Mouse (Mus musculus): ENCODE data around the gene Ablim2.

Ablim2 gene

DNA sequence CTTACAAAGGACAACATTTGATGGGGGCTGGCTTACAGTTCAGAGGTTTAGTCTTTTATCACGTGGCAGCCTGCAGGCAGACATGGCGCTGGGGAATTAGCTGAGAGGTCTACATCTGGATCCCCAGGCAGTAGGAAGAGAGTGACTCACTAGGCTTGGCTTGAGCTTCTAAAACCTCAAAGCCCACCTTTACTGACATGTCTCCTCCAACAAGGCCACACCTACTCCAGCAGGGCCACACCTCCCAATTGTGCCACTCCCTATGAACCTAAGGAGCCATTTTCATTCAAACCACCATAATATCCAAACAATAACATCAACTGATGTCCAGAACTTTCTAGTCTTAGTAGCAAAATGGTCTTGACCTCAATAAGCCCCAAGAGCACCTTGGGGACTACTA lies 12.6 kb downstream of the Ablim2 start:
- no peak for DNase-seq (ENCODE audit: low spot score in 2 of 2)

GRCm38 (mm10) chr5:35770891-35771663 lies 13.4 kb downstream of the Ablim2 start:
- DNase-seq (ENCODE audit: low spot score in 2 of 2): no peak

DNA sequence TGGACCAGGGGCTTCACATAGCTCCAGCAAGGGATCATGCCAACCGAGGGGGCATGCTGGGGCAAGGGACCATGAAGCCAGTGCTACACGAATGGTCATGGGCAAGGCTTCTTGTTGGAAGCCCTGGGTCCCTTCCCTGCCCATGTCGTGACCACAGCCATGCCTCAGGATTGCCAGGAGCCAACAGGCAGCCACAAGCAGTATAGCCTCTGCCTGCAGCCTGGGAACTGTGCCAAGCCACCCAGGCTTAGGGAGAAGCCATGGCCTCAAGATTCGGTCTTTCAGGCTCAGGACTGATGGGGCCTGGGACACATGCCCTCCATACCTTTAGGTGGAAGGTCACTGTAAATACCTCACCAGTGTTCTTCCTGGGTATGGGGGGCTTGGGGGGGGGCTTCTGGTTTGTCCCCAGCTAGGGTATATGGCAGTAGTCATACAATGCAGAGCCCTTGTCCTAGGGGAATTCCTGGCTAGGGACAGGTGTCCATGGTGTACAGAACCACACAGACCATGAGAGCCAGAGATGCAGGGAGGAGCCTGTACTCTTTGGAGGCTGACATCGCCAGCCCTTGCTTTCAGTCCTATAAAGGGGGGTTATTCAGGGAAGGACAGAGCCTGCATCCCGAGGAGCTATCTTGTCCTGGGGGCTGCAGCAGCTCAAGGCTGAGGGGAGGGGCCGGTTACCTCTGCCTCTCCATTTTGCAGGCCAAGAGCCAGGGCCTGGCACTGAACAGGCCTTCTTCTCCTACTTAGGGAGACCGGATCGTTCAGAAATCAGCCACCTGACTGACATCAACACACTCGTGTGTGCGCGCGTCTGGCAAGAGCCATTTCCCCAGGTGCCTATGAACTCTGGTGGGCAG lies 15.8 kb downstream of the Ablim2 start:
- no peak for DNase-seq (ENCODE audit: low spot score in 2 of 2)

- DNase-seq (ENCODE audit: low spot score in 2 of 2): no peak
Observed at GRCm38 (mm10) chr5:35774137-35774424, 16.4 kb downstream of the Ablim2 start.

GRCm38 (mm10) chr5:35781116-35781515 lies 23.4 kb downstream of the Ablim2 start:
- DNase-seq (ENCODE audit: low spot score in 2 of 2): no peak

DNA sequence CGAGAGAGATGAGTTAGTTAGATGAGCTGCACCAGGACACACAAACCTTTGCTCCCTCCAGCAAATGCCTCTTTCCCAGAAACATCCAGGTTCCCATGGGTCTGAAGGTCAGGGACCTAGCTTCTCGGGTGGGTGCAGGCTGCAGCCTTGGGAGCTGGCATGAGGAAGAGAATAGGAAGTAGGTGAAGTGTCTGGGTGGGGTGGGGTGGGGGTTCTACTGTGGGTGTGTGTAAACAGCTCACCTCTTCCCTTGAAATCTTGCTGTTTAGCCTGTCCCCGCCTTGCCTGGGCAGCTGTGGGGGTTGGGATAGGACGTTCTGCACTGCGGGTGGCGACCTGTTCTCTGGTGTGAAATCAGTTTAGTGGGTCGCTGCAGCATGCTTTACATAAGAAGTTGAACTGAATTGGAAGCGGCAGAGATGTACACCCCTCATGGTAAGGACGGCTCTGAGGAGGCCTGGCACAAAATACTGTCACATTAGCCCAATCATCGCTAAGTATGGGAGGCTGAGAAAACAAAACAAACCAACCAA lies 25.0 kb downstream of the Ablim2 start:
- no peak for DNase-seq (ENCODE audit: low spot score in 2 of 2)

- DNase-seq (ENCODE audit: low spot score in 2 of 2): no peak
Observed at GRCm38 (mm10) chr5:35785853-35786252, 28.2 kb downstream of the Ablim2 start.

DNA sequence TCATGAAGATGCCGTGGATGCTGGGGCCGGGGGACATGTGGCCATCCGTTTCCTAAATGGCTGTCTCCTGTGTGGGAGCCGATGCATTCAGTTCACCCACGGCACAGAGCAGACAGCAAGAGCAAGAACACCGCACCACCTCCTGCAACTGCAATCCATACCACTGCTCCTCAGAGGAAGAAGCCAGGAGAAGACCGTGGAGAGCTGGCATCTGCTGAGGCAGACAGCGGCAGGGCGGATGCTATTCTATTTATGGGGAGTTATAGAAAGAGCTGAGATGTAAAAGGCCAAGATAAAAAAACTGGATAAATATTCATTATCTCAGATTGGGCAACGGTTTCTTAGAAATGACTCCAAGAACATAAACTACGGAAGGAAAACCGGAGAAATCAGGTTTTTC lies 30.2 kb downstream of the Ablim2 start:
- peak in 1 of 2 experiments; percentile 58 for DNase-seq (ENCODE audit: low spot score in 2 of 2)

DNA sequence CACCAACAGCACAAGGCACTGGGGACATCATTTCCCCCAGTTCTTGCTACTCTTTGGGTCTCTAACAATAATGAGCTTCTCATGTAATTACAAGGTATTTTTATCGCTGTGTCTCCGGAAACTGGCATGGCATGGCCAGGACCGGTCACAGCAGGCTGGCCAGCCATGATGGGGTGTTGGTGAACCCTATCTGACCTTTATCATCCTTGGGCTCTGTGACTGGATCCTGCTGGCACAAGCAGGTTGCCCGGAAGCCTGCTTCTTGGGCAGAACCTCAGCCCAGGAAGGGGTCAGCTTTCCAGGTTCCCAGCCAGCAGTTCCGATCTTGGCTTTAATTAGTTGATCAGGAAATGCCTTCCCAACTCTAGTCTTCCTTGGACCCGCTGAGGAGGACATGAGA lies 31.0 kb downstream of the Ablim2 start:
- no peak for DNase-seq (ENCODE audit: low spot score in 2 of 2)

DNA sequence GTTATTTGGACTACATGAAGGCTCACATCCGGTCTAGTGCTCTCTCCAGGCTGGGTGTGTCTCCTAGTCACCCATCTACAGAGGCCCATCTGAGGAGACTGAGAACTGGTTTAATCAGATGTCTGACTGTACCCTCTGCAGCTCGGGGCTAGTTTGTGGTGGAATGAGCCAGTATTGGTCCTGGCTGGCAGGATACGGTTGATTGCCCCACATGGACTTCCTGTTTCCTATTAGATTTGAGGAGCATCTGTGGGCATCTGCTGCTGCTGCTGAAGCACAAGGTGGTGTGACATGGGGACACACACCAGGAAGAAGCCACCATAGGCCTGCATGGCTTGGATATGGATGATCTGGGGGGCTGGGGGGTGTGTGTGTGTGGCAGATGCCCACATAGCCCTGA lies 32.0 kb downstream of the Ablim2 start:
- no peak for DNase-seq (ENCODE audit: low spot score in 2 of 2)

GRCm38 (mm10) chr5:35790387-35791065 lies 32.8 kb downstream of the Ablim2 start:
- no peak for DNase-seq (ENCODE audit: low spot score in 2 of 2)

GRCm38 (mm10) chr5:35793971-35794370 lies 36.3 kb downstream of the Ablim2 start:
- DNase-seq (ENCODE audit: low spot score in 2 of 2): no peak

DNA sequence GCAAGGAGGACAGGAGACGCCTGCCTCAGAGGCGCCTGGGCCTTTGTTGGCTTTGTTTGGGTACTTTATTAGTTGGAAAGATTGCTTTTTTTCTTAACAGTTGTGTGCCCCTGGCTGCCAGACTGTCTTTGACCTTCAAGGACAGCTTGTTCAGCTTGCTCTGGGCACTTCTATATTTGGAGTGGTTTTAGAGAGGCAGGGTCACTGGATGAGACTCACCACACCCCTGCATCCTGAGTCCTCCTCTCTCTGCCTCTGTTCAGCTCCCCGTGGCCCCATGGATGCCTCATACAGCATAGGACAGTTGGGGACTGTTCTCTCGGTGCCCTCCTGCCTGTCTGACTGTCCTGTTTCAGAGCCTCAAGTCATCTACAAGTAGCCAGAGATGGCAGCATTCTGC lies 37.3 kb downstream of the Ablim2 start:
- no peak for DNase-seq (ENCODE audit: low spot score in 2 of 2)

- DNase-seq (ENCODE audit: low spot score in 2 of 2): peak; percentile 49 to 51
Observed at GRCm38 (mm10) chr5:35795481-35796048, 37.9 kb downstream of the Ablim2 start.

DNA sequence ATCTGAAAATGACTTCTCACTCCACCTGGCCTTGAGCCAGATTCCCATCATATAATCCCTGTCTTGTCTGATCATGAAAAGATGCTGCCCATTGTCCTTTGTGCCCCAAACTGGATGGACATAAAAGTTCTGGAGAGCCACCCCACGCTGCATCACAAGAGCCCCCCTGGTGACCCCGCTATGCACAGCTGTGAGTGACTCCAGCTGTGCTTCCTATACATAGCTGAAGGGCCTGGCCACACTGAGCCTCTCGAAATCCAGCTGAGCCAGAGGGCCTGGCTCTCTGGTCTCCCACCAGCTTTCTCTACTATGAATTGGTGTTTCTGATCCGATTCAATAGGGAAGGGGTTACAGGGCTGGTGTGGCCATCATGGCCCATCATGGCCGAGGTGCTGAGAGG lies 38.5 kb downstream of the Ablim2 start:
- no peak for DNase-seq (ENCODE audit: low spot score in 2 of 2)

GRCm38 (mm10) chr5:35799090-35799489 lies 41.4 kb downstream of the Ablim2 start:
- no peak for DNase-seq (ENCODE audit: low spot score in 2 of 2)

DNA sequence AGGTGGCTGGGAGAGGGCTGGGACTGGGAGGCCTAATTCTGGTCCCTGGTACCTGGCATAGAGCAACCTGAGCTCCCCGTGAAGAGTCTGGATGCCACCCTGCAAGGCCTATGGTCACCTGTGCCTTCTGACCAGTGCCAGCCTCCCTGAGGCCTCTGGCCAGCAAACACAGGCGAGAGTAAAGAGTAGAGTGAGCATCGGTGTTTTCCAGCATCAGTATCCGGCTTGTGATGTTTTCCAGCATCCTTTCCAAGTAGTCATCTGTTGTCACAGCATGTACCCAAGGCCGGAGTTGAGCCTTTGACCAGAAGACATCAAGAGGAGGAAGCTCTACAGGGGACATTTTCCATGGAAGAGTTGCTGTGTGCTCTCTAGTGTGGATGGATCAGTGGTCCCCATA lies 45.7 kb downstream of the Ablim2 start:
- DNase-seq (ENCODE audit: low spot score in 2 of 2): no peak

- no peak for DNase-seq (ENCODE audit: low spot score in 2 of 2)
Observed at GRCm38 (mm10) chr5:35804685-35805084, 47.0 kb downstream of the Ablim2 start.

DNA sequence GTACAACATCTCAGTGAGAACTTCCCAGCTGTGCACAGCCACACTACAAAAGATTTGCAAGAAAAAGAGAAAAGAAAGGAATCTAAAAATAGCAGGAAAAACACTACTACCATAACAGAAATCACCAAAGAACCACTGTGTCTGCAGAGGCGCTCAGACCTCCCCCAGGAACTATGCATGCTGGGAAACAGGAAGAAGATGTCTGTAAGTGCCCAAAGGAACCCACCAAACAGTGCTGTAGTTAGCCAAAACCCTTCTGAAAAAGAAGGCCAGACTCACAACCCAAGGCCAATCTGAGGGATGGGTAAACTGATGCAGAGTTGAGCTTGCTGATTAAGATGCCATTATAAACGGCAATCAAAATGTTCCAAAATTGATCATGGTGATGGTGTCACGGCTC lies 47.5 kb downstream of the Ablim2 start:
- DNase-seq (ENCODE audit: low spot score in 2 of 2): no peak

DNA sequence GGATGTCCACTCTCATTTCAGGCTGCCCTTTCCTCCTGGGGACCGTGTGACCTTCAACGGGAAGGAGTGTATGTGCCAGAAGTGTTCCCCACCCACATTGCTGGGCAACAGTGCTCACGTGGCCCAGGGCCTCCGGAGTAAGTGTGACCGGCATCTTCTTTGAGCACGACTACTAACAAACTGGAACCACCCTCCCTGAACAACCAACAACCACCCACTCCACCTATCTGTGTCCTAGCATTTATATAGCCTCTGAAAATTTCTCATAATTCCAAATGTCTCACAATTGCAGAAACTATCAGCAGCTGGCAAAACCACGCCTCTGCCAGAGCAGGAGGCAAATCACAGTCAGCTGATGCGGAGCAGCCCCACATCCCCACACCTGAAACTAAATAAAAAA lies 49.3 kb downstream of the Ablim2 start:
- no peak for DNase-seq (ENCODE audit: low spot score in 2 of 2)

- peak in 1 of 2 experiments; percentile 49 for DNase-seq (ENCODE audit: low spot score in 2 of 2)
Observed at GRCm38 (mm10) chr5:35810526-35810925, 52.8 kb downstream of the Ablim2 start.
